Mouse (Mus musculus): ENCODE results near the gene Rpl14.

DNA sequence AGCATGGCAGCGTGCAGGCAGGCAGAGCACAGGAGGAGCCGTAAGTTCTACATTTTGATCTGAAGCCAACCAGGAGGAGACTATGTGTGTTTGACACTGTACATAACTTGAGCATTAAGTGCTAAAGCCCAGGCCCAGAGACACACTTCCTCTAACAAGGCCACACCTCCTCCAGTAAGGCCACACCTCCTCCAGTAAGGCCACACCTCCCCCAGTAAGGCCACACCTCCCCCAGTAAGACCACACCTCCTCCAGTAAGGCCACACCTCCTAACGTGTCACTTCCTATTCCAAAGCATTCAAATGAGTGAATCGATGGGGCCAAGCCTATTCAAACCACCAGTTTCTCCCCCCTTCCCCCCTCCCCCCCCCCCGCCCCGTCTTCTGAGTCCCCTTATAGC, 38.6 kb upstream of the Rpl14 start:
- TF ChIP-seq CTCF (IDR thresholded peaks at IDR 0.05) (no peak), EP300 (IDR thresholded peaks at IDR 0.05) (no peak)
